Mouse (Mus musculus): ENCODE data around the gene Atp5g3.

Gene Atp5g3

DNA sequence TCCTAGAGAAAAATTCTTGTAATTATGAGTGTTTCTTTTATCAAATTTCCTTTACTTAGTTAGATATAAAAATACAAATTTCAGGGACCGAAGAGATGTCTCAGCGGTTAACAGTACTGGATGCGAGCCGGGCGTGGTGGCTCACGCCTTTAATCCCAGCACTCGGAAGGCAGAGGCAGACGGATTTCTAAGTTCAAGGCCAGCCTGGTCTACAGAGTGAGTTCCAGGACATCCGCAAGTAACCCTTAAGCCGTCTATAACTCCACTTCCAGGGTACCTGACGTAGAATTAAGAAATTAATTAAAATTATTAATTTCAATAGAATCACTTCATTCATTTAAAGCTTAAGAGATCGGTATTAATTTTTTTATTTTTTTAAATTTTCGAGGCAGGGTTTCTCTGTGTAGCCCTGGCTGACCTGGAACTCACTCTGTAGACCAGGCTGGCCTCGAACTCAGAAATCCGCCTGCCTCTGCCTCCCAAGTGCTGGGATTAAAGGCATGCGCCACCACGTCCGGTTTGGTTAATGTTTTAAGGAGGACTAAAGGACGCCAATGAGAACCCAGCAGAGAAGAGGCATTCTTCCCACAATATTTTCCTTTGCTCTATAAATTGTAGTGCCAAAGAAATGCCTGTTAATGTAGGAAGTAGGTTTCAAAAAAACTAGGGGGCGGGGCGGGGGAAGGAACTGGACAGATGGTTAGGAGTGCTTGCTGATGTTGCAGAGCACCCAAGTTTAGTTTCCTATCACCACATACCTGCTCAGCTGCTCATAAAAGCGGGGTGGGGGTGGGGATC lies 17.5 kb downstream of the Atp5g3 start:
- DNase-seq, result no peak

DNA sequence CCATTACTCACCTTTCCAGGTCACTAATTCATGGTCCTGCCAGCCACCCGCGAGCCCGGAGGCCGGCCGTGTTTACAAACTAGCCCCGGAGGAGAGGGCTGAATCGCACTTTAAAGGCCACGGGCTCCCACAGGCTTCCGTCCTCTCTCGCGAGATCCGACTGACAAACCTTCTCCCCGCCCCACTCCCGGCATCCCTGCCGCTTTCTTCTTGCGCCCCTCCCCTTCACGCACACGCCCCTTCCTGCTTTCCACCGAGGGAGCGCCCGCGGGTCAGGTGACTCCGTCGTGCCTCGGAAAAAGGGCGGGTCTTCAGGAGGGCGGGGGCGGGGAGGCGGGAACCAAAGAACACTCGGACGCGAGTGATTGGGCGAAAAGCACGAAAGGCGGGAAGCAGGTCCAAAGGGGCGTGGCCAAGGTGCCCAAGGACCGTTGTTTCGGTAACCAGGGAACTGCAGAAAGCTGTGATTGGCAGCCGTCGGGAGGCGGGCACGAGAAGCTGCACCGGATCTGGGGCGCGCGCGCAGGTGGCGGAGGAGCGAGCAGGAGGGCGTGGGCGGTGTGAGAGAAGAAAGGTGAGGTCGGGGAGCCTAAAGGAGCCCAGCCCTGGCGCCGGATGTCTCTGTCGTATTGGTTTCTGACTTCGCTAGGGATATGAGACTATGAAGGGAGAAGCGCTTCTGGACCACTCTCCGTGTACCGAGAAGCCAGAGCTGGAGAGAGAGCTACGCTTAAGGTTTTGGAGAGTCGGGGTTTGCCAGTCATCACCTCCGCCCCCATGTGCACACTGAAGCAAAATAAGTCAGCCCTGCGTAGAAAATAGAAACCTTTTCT lies 18.4 kb downstream of the Atp5g3 start, which contains the start of gene Atf2:
Atf2 (minus strand) TSS at position 176 of the 833 bp plus-strand sequence.
- DNase-seq, result peak; percentile 100

DNA sequence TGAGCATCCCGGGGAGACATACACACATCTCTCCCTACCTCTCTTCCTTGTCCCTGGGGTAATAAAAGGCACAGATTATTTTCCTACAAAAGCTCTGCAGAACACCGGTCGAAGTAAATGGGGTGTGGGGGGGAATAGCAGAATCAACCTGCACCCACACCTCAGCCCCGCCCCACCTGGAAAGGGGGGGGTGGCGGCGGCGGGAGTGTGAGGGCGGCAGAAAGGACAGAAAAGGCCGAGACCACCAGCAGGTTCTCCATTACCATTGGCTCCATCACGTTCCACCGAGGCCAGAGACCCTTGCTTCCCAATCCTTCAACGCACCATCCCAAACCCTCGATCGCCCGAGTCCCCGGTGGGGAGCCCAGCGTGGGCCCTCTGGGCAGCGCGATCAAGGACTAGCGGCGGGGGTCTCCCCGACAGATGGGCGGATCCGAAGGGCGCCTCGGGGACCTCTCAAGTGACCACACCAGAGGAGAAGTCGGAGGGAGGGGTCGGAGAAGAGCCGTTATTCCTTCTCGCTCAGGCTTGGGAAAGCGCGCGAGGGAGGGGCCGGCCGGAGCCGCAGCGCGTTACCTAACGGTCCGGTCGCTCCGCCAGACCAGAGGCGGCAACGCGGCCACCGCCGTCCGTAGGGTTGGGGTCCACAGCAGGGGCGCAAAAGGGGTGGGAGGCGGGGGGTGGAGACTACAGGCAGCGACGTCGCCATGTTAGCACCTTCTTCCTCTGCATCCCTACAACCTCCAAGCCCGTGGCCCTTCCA lies 19.2 kb downstream of the Atp5g3 start:
- DNase-seq, result peak; percentile 28 to 29

DNA sequence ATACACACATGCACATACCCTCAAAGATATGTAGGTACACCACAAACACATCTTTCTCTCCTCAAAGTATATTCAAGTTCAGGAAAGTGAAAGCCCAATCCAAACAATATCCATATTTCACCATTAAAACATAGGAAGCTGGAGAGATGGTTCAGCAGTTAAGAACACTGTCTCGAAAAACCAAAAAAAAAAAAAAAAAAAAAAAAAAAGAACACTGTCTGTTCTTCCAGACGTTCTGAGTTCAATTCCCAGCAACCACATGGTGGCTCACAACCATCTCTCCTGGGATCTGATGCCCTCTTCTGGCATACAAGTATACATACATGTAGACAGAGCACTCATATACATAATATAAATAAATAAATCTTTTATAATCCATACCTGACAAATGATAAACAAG lies 25.1 kb downstream of the Atp5g3 start:
- no peak for DNase-seq

DNA sequence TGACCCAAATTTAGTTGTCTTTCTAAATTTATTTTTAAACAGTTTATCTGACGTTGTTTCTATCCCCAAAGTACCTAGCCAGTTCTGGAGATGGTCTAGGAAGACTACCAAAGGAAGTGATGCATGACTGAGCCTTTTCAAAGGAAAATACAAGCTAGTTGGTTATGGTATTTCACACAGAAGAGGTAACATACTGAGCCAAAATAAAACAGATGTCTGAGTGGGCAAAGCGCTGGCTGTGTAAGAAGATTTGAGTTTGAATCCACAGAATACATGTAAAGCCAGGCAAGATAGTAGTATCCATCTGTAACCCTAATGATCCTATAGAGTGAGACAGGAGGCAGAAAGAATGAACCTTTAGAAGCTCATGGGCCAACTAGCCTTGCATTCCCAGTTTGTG lies 33.2 kb downstream of the Atp5g3 start:
- DNase-seq, result no peak

DNA sequence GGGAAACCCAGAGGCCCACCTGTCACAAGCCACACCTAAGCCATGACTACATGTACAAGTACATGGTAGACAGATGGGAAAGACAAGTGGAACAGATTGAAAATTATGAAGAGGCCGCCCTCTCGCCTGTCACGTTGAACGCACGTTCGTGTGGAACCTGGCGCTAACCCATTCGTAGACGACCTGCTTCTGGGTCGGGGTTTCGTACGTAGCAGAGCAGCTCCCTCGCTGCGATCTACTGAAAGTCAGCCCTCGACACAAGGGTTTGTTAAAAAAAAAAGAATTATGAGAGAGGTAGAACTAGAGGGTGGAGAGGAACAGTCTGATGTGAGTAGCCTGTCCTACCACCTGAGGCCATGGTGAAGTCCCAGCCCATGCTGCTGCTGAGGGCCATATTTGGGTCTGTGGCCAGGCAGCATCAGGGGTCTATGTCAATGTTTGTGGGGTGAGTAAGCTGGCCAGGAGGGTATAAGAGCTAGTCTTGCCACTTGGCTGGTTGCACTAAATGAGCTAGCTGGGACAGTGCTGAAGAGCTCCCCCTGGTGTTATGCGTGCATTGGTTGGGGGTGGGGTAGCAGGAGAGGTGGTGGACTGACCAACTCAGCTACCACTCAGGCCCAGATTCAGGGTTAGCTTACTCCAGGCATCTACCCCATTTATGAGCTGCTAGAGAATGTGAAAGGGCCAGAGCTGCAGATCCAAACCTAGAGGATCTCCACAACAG lies 43.2 kb downstream of the Atp5g3 start:
- DNase-seq, result peak; percentile 20 to 54

DNA sequence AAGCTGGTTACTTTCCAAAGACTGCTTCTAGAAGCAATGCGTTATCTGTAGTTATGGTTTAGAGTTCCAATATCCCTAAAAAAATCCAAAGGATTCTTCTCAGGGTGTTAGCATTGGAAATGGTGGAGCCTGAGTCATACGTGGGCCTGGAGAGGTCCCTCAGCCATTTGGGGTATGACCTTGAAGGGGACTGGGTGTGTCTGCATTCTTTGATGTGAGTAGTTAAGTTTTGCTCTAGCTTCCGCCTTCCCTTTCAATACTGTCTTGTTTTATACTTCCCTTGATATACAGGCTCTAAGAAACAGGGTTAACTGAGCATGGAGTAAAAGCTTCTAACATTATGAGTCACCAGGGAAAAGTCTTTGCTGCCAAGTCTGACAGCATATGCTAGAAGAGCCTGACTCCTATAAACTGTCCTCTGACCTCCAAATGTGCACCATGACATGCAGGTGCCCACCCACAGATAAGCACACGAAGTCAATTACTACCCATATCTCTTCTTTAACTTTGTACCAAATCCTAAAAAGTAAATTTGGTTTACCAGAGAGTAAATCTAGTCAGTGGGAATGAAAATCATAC lies 51.0 kb downstream of the Atp5g3 start:
- no peak for DNase-seq
